Mouse (Mus musculus) retina, postnatal 7 days (tissue): ENCODE measurements around the gene Angptl1.

Experiments
- DNase-seq: peaks from one replicate; pipeline ENCODE4 v3.0.0-alpha.2; 2012; ENCODE audit warnings: low read depth, low spot score

Angptl1 gene

DNA sequence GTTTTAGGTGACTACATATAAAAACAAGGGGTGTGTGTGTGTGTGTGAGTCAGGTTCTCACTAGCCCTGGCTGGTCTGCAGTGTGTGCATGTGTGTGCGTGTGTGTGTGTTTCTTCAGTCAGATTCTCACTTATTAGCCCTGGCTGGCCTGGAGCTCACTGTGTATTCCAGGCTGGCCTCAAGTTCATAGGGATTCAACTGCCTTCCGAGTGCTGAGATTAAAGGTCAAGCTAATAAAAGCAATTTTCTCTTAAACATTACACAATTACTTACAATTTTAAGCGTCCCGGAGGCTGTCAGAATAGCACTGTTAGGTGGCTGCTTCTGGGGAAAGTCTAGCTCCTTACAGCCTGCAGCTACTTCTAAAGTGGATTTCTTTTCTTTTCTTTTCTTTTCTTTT is at the start of gene Angptl1:
TSS of gene Angptl1 (plus strand) at position 386 of the 400 bp plus-strand sequence.
- no peak for DNase-seq

DNA sequence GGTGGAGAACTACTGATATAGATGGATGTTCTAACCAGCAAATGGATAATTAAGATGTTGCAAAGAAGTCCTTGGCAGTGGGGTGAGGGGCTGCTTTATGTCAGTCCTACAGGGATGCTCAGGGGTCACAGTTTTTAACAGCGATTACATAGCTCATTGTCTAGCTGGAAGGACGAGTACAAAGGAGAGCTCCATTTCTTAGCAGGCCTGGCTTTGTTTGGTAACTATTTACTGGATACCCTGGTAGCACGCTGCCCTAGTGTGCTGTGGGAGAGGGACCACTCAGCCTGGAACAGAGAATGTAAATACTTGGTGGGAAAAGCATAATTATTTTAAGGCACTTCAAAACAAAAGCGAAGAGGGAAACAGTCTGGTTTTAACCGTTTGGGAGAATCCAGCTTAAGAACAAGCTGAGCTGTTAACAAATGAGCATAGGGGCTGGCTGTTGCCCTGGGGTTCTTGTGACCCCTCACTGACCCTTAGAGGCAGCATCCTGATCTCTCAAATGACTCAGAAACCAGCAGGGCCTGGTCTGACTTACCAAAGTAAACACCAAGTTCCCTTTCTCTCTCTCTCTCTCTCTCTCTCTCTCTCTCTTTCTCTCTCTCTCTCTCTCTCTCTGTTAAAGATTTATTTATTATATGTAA is 48.4 kb upstream of the Angptl1 start:
- DNase-seq: no peak

DNA sequence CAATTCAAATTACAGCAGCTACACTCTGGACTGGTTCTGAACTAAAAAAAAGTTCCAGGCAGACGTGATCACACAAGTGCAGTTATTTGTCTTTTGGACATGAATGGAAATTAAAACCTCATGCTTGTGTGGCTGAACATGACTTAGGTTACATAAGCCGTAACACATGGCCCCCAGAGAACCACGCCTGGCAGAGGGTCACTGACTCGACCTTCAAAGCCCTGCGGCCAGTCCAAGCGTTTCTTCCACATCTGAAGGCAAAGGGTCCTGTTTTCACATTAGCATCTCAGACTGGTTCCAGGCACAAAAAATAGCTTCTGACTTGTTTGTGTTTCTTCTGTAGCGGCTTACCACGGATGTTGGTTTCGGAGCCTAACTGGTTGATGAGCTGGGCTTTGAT is 42.1 kb upstream of the Angptl1 start:
- no peak for DNase-seq

DNA sequence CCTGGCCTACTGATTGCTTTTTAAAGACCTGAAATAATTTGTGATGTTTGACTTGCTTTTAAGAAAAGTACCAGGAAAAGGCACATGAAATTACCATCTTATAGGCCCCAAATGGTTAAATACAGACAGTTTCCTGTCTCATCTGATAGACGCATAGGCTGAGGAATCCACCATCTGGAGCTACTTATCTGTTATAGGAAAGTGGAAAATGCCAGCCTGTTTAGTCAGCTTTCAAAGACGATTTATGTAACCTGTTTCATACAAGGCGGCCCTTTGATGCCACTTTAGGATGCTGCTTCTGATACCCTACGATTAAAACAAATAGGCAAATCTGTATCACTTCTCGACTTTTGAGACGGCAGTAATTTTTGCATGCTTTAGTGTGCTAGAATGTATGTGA is 37.1 kb upstream of the Angptl1 start:
- no peak for DNase-seq

DNA sequence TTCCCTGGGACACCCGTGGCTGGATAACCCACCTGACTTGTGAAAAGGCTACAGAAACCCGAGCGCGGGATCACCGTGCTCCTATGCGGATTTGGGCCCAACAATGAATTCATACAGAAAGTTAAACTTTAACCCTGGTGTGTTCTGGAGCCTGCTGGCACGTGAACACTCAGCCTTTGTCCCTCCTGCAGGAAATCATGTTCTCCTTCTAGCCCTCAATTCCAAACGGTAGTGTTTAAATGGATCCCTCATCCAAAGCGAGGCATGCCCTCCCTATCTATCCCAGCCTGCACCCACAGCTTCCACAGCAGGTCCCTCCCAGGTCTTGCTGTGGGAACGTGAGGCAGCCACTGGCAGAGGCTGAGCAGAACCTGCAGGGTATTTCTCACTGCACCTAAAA is 30.0 kb upstream of the Angptl1 start:
- DNase-seq: no peak

DNA sequence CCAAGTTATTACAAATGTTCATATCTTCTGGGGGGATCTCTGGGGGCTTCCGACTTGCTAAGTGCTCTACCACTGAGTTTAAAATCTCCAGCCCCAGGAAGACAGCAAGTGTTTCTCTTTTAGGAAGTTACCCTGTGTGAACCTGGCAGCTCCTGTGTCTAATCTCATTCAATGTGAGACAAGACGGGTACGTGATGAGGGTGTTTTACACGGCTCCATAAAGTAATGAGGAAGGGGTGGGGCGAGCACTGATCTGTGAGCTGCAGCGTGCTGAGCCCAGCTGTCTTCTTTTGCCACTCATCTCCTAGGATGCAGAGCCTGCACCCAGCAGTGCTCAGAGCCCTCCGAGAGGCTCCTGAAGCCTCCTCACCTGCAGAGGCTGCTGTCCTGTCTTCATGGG is 26.4 kb upstream of the Angptl1 start:
- DNase-seq: no peak

DNA sequence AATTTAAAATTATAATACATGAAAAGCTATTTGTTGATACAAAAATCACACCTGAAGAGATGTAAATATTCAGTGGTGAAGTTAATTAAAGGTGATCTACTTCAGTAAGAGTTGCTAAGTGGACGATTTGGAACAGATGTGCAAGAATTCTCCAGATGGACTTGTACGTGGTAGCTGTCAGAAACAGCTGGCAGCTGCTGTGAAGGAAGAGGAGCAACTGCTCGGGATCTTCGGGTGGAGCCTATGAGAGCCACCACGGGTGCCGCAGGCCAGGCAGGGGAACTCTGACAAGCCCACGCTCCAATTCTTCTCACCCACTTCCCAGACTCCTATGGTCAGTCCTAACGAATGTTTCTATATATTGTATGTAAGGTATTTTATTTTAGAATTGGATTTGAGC is 25.6 kb upstream of the Angptl1 start:
- no peak for DNase-seq

DNA sequence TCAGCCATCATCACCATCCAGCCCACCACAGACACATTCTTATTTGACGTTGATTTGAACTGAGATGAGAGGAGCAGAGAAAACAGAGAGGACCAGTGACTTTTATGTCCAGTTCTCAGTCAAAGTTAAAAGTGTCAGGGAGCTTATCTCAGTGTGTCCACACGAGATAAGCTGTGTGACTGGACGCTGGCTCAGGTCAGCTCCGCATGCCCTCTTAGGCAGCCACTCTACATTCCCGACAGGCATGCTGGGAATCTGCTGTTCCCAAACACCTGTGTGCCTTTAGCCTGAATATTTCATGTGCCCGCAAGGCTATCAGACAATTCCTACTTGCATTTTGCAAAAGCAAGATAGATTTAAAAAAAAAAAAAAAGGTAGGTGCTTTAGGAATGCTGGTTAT is 24.9 kb upstream of the Angptl1 start:
- DNase-seq: no peak

DNA sequence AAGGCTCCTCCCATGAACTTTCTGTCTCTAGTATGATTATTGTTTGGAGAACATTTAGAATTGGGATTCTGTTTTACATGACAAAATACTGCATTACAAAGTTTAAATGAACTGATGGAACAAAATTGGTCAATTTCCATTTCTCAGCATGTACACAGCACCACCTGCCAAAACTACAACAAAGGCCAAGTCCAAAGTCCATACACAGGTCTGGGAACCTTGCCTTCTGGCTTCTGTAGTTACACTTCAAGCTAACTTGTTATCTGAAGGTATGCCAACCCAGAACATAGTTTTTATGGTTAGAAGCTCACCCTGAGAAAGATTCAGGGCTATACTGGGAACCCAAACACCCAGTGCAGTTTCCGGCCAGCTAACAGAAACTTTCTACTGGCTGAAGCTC is 19.1 kb upstream of the Angptl1 start:
- no peak for DNase-seq

DNA sequence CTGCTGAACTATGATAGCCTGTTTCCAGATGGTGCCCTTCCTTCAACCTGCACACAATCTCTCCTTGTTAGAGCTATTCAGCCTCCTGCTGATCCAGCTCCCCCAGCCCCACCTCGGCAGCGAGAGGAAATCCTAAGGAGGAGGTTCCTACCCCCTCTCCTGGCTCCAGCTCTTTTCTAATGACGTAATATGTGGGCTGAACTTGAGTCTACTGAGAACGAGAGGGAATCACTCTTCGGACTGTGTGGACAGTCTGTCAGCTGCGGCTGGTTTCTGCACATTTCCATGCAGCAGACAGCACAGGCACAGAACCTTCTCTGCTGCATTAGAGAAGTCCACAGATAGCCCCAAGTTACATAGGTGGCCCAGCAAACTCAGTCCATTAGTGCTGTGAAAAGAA is 333 bp downstream of the Angptl1 start:
- DNase-seq: peak; percentile 20

DNA sequence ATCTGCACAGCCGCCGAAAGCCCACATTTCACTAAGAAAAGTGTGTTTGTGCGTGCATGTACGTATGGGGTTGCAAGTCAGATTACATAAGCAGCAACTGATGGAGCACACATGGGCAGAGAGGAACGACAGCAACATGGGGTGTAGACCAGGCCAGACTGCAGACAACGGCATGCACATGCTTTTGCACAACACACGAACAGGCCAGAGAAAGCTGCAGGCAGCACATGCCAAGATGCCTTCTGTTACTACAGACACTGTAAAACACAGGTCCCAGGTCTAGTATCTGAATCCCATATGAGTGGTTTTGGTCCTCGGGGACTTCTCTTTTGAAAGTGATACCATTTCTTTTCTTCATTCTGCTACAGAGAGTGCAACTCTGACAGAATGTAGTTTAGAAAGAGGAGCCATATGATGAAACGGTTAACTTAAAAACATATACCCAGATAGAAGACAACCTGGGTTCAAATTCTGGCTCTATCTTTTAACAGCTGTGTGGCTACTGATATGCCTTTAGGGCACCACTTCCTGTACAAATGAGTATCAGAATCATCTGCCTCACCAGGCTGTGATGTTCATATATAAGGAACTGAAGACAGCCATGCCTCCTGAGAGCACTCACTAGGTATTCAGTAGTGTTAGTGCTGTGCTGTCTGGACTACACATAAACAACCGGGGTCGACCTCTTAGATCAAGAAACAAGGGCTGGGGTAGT is 3.4 kb downstream of the Angptl1 start:
- no peak for DNase-seq

DNA sequence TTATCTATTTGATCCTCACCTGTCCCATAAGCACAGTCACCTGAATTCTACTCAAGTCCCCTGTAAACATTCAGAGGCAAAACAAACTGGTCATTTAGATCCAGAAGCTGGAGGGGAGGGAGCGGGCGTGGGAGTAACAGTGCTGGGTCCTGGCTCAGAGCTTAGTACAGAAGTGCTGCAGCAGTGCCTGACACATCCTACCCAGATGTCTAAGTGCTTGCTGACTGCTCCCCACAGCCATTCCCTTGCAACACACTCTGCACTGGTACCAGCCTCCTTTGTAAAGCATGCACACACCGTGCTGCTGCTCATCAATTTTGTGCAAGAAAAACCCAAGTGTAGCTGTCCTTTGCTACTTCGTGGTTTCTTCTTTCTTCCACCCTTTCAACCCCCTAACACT is 8.7 kb downstream of the Angptl1 start:
- no peak for DNase-seq

DNA sequence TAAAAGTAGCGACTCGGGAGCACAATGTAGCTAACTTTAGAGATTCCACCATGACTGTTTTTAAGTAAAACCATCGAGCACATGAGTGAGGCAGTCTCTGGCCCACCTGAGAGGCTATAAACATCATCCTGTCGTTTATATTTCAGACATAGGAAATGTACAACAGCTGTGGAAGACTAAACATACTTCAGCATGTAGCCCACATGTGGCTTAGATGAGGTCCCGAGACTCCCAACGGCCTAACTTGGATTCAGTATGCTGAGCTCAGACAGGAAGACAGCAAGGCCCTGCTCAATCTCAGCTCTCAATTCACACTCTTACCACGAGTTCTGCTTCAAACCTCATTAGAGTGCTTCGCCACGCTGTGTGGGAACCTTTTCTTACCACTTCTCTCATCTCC is 14.0 kb downstream of the Angptl1 start:
- DNase-seq: no peak

DNA sequence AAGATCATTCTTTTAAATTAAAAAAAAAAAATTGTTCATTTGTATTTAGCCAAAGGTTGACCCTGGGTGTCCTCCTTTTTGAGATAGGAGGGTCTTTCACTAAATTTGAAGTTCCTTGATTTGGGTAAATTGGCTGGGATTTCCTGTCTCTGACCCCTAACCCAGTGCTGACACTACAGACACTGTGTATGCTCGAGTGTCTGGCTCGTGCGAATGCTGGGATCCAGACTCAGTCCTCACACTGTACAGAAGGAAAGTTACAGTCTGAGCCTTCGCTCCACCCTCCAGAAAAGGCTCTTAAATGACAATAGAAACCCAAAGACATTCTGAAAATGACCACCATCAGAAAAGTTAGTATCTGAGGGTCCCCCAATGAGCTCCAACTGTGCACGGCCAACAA is 14.5 kb downstream of the Angptl1 start:
- DNase-seq: no peak

DNA sequence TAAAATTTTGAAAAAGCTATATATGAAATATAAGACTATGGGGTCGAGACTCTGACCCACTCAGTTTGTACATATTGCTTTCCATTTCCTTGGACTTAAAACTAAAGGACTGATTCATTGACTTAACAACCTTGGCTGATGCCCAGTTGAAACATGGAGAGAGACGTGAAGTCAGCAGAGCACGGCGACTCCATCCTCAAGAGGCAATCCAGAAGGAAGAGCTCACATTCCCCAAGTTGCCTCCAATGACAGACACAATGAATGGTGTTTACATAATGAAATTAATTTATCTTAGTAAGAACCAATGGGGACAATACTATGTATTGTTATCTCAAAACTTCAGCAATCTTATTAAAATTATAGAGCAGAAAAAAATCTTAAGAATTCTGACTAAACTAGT is 16.2 kb downstream of the Angptl1 start:
- no peak for DNase-seq

DNA sequence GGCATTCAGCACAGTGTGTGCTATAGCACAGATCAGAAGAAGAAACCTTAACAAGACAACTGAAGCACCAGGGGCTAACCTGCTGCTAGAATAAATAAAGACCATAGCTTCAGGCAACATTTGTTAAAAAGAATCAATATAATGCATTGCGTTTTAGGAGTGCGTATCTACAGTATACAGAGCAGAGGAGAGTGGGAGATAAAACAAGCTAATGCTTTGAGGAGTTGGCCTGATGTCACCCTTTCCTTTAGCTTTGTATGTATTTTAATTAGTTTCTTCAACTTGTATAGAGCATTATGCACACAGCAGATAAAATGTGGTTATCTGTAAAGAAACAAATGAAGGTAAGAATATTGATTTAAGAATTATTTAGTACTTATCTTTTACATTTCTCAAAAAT is 18.3 kb downstream of the Angptl1 start:
- no peak for DNase-seq

DNA sequence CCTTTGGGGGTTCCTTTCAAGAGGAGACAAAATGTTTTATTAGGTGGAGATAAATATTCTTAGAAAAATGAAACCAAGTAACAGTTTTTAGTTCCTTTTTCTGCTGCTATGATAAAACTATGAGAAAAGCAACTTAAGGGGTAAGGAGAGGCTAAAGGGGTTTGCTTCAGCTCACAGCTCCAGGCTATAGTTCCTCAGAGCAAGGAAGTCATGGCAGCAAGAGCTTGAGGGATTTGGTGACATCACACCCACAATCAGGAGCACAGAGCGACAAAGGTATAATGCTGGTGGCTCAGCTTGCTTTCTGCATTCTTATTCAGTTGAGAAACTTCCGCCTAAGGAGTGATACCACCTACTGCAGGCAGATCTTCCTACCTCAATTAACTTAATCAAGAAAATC is 20.8 kb downstream of the Angptl1 start:
- no peak for DNase-seq

DNA sequence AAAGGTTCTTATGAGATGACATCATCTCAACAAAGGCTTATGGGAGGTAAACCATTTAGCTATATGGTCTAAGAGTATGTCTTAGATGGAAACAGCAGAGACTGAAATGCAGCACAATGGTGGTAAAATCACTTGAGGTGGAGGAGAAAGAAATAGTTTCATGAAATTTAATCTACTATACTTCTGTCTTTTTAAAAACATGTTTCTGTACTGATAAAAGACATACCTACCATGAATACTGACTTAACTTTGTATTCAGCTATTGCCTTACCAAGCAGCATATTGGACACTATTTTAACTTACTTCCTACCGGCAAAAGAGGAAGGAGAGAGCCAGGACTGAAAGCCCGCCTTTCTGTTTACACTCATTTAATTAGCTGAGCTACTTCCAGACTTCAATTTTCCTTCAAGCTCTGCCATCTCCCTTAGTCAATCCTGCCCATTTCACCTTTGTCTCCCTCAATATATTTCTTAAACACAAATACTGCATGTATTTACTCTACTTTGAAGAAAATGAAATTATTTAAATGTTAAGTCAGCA is 21.4 kb downstream of the Angptl1 start:
- DNase-seq: no peak

DNA sequence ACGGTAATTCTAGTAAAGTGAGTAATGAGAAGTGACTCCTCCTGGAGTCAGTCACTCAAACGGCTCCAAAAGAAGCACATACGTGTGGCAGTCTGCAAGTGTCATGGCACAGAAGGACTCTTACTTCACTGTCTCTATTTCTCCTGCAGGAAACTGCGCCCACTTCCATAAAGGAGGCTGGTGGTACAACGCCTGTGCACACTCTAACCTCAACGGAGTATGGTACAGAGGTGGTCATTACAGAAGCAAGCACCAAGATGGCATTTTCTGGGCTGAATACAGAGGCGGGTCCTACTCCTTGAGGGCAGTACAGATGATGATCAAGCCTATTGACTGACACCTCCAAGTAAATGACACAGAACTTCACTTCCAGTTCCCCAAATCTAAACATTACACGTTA is 21.9 kb downstream of the Angptl1 start:
- no peak for DNase-seq

DNA sequence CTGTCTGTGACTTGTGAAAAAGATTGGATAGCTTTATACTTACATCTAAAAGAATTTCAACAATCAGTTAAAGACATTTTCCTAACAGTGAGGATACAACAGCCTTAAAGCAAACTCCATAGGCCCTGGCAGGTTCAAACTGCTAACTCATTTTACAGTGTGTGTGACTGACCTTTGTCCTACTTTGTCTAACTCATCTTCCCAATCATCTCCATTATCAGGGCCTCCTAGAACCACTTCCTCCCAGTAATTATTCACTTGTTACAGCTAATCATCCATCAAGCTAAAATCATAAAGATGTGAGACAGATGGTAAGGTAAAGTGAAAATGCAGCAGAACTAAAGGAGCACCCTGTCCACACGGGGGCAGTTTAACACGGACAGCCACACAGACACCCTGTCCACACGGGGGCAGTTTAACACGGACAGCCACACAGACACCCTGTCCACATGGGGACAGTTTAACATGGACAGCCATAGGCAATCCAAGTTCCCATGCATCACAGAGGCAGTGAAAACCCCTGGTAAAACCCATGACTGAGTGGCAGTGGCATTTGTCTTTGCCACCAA is 23.2 kb downstream of the Angptl1 start:
- DNase-seq: no peak

DNA sequence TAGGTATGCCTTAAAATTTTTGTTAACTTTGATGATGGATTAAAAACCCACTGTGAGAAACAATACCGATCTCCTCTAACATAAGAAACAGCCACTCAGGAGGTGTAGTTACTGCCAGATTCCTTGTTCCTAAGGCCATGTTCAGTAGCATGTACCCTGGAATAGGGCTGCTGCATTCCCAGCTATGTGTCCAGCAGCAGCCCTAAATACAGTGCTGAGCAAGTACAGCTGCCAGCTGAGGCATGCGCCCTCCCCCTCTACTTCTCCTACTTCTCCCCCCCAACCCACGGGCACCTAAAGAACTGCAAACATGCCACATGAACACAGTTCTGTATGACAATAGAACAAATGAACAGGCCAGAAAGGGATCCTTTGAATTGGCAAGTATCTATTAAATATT is 25.4 kb downstream of the Angptl1 start:
- no peak for DNase-seq

DNA sequence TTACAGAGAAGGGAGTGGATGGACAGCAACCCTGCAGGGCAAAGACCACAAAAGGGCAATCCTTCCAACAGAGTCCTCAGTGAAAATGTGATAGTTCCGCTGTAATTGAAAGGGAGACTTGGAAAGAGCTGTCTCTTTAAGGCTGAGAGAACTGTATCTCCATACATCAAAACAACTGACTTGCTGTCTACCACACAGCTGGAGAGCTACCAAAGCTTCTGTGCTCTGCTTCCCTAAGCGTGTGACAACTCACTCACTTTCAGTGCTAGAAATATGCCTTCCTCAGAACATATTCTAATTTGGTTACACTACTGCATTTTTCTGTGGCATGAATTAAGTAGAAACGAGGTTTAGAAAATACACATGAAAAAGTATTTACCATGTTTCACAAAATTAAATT is 25.9 kb downstream of the Angptl1 start:
- no peak for DNase-seq

DNA sequence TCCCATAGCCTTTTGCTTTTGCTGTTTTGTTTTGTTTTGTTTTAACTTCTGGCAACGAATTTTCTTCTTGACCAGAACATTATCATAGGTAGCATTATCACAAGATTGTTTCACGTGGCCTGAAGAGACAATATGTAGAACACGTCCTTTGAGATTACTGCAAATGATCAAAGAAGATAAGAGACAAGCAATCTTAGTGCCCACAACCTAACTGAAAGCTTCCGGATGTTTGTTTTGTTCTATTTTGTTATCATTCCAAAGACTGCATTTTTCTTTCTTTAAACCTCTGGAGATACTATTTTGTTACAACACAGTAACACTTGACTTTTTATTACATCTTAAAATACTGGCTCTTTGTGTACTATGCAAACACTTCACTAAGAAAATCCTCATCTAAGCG is 31.7 kb downstream of the Angptl1 start:
- no peak for DNase-seq
